Mouse (Mus musculus) C2C12 (cell line): Measurements from ENCODE around the gene Mob3b. TPM values are rescaled to one million over a fixed set of nuclear protein-coding genes. Genes with fewer than 3 reads are reported as not detected.

ENCODE experiments used
- H3K27me3 ChIP-seq: one replicate; pipeline ENCODE4 v1.6.1; 2011; ENCODE audit not compliant: control insufficient read depth, insufficient read depth, insufficient read length
- H3K36me3 ChIP-seq: one replicate; pipeline ENCODE4 v1.6.1; 2011; ENCODE audit not compliant: control insufficient read depth, insufficient read depth
- H3K4me3 ChIP-seq: one replicate; pipeline ENCODE4 v1.5.1; 2011; ENCODE audit warnings: mild to moderate bottlenecking, control low read depth; ENCODE audit not compliant: poor library complexity, insufficient read depth, severe bottlenecking
- H3K79me2 ChIP-seq: one replicate; pipeline ENCODE4 v1.6.1; 2011; ENCODE audit not compliant: control insufficient read depth, insufficient read depth
- H3K79me3 ChIP-seq: one replicate; pipeline ENCODE4 v1.6.1; 2011; ENCODE audit warnings: low read depth, control low read depth
- H3ac ChIP-seq: one replicate; pipeline ENCODE3; 2011; ENCODE audit warnings: low read depth; ENCODE audit not compliant: control insufficient read depth, insufficient read length
- CEBPB ChIP-seq: IDR thresholded peaks from one replicate; pipeline ENCODE4 v1.6.1; 2011; ENCODE audit warnings: low read depth, mild to moderate bottlenecking, control low read depth, moderate library complexity
- CTCF ChIP-seq: IDR thresholded peaks from one replicate; pipeline ENCODE4 v1.5.1; 2011; ENCODE audit not compliant: control insufficient read depth, insufficient read depth, insufficient read length
- FOSL1 ChIP-seq: IDR thresholded peaks from one replicate; pipeline ENCODE4 v1.8.0; 2011; ENCODE audit warnings: mild to moderate bottlenecking, low read length; ENCODE audit not compliant: poor library complexity, insufficient read depth, severe bottlenecking
- MAX ChIP-seq: IDR thresholded peaks from one replicate; pipeline ENCODE4 v1.6.1; 2011; ENCODE audit warnings: mild to moderate bottlenecking, control low read depth
- MYOD1 ChIP-seq: IDR thresholded peaks from one replicate; pipeline ENCODE4 v1.6.1; 2011; ENCODE audit warnings: low read depth; ENCODE audit not compliant: control insufficient read depth, insufficient read length
- MYOG ChIP-seq: IDR thresholded peaks from one replicate; pipeline ENCODE4 v1.6.1; 2011; ENCODE audit not compliant: control insufficient read depth, insufficient read length; ENCODE audit errors: extremely low read depth
- USF1 ChIP-seq: IDR thresholded peaks from one replicate; pipeline ENCODE4 v1.6.1; 2011; ENCODE audit warnings: low read depth, mild to moderate bottlenecking, control low read depth, moderate library complexity
- polyA plus RNA-seq: library from polyadenylated mRNA; unstranded; fragments of >200 nt; fragmentation: generic; extraction: Trizol; gene quantifications from one replicate; pipeline ENCODE4 v1.2.1, GENCODE M21; 2012; ENCODE audit warnings: missing spikeins

The Mob3b gene
- polyA plus RNA-seq, 1 experiment: 0.18 TPM

DNA sequence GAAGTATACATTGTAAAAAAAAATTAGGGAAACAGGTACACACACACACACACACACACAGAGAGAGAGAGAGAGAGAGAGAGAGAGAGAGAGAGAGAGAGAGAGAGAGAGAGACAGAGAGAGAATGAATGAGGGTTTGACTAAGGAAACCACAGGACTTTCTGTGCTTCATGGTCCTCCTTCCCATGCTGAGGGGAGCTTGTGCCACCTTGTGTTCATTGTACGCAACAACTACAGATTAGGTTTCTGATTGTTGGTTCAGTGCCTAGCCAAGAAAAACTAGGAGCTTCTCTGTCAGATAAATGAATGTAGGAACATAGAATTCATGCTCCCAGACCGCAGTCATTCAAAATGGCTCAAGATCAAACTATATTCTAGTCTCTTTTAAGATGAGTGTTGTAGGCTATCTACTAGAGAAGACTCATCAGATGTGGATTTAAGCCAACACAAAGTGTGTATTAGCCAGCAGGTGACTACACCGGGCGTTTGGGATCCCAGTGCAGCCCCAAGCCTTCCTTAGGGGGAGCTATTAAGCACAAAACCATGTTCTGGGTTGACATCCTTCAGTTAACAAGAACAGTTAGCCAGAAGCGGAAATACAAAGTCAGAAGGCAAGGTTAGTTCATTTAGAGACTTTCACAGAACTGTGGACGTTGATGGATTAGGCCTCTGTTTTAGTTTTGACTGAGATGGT, 235.0 kb downstream of the Mob3b start:
- H3K36me3 ChIP-seq: no peaks in the 10 kb centered on the region
- H3K27me3 ChIP-seq: no peaks in the 10 kb centered on the region
- no peaks in the 10 kb centered on the region for H3K79me3 ChIP-seq
- H3ac ChIP-seq: no peak overlapping the region
- no peaks in the 10 kb centered on the region for H3K79me2 ChIP-seq
- TF ChIP-seq CTCF (peak; percentile 38), MYOG (no peak)
- no peak overlapping the region for H3K4me3 ChIP-seq

DNA sequence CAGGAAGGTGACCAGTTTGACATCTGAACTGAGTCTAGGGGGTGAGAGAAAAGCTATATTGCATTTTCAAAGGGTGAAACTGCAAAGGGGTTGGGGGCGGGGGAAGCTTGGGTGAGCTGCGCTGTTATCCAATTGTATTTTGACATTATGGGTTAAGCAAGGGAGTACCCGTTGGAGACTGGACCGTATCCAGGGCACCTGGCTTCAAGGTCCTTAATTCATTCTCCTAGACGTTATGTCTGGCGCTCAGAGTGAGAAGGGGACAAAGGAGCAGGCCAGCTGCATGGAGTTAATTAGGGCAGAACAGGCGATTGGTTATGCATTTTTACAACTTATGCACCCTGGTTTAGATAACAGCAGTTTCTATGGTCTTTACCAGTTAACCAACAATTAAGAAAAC, 239.9 kb downstream of the Mob3b start:
- TF ChIP-seq MAX: no peak
- no peak for TF ChIP-seq MYOG
- no peak for TF ChIP-seq MYOD1
- no peak for TF ChIP-seq USF1
- TF ChIP-seq FOSL1: no peak
- TF ChIP-seq CTCF: no peak
- TF ChIP-seq CEBPB: no peak
- Histone ChIP-seq H3ac (no peak overlapping the region), H3K36me3 (no peaks in the 10 kb centered on the region), H3K79me3 (no peaks in the 10 kb centered on the region), H3K27me3 (no peaks in the 10 kb centered on the region), H3K79me2 (no peaks in the 10 kb centered on the region), H3K4me3 (no peak overlapping the region)

DNA sequence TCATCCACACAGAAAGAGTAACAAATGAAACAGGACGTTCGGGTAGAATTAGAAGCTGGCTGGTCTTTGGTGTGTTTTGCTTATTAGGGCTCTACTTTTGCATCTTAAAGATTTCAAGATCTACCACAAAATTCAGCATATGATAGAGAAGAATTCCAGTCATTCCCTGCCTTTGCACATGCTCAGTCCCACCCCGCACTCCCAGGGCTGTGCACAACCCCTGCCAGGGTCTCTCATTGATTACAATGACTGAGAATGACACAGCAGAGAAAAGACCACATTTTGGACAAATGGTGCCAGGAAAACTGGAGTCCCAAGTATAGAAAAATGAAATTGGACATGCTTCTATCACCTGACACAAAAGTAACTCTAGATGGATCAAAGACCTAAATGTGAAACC, 245.1 kb downstream of the Mob3b start:
- Histone ChIP-seq H3K27me3 (no peaks in the 10 kb centered on the region), H3K36me3 (no peaks in the 10 kb centered on the region), H3K4me3 (no peak overlapping the region), H3K79me2 (no peaks in the 10 kb centered on the region), H3ac (no peak overlapping the region), H3K79me3 (no peaks in the 10 kb centered on the region)
- TF ChIP-seq MYOG (no peak), MYOD1 (no peak), CEBPB (no peak), FOSL1 (no peak), CTCF (no peak), USF1 (no peak), MAX (no peak)

DNA sequence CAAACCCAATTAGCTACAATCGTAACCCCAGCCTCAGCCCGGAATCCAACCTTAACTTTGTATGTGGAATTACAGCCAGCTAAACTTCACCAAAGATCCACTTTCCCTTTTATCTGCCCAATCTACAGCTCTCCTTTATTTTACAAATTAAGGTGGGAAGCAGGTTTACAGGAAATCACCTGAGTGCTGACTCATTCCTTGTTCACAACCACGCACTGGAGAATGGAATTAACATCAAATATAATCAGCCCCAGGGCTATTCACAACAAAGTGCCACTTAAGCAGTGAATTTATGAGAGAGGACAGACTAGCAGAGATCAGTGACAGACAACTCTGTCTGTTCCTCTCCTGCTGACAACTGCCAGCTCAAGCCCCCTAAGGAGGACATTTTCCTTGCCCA, 245.9 kb downstream of the Mob3b start:
- H3K4me3 ChIP-seq: no peak overlapping the region
- no peaks in the 10 kb centered on the region for H3K27me3 ChIP-seq
- H3ac ChIP-seq: no peak overlapping the region
- H3K79me3 ChIP-seq: no peaks in the 10 kb centered on the region
- no peaks in the 10 kb centered on the region for H3K36me3 ChIP-seq
- no peak for TF ChIP-seq MAX
- TF ChIP-seq CTCF: no peak
- no peak for TF ChIP-seq MYOG
- no peak for TF ChIP-seq FOSL1
- no peak for TF ChIP-seq USF1
- no peak for TF ChIP-seq CEBPB
- TF ChIP-seq MYOD1: no peak
- no peaks in the 10 kb centered on the region for H3K79me2 ChIP-seq

GRCm38 (mm10) chr4:34908127-34908526, 249.2 kb downstream of the Mob3b start:
- Histone ChIP-seq H3K79me3 (no peaks in the 10 kb centered on the region), H3K79me2 (no peaks in the 10 kb centered on the region), H3K4me3 (no peak overlapping the region), H3K36me3 (no peaks in the 10 kb centered on the region), H3ac (no peak overlapping the region), H3K27me3 (no peaks in the 10 kb centered on the region)
- TF ChIP-seq MYOD1: no peak
- TF ChIP-seq FOSL1: no peak
- no peak for TF ChIP-seq MAX
- no peak for TF ChIP-seq CEBPB
- no peak for TF ChIP-seq MYOG
- TF ChIP-seq USF1: no peak
- no peak for TF ChIP-seq CTCF

DNA sequence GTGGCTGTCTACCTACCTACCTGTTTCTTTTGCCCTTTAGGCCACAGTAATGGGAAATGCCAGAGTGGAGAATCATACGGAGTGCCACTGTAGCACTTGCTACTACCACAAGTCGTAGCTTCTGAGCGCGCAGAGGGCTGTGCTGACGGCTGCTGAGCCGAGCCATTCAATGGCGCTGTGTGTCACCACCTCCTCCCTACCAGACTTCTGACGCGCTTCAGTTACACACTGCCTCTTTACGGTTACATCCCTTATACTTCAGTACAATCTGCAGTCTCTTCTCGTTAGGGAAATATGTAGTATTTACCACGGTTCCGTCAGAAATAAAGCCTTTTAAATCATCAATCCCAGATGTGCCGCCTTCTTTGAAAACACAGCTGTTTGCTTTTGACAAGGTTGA, 250.3 kb downstream of the Mob3b start:
- TF ChIP-seq FOSL1 (no peak), MYOG (no peak), USF1 (no peak), CEBPB (no peak), MYOD1 (no peak), MAX (no peak), CTCF (no peak)
- Histone ChIP-seq H3K79me3 (no peaks in the 10 kb centered on the region), H3K27me3 (no peaks in the 10 kb centered on the region), H3K36me3 (no peaks in the 10 kb centered on the region), H3ac (no peak overlapping the region), H3K79me2 (no peaks in the 10 kb centered on the region), H3K4me3 (no peak overlapping the region)
